Mouse (Mus musculus) NIH3T3 (cell line): Measurements from ENCODE around the gene Spin2f.
"Not testable (repeated sequence)": the region's sequence is repeated elsewhere in the genome, so short reads cannot be mapped to it uniquely, and the experiment has no call there.

Source experiments
- DNase-seq: peaks from one replicate; pipeline ENCODE4 v3.0.0-alpha.2; 2012; ENCODE audit warnings: low read depth

Spin2f gene

GRCm38 (mm10) chrX:31253594-31253993, at the start of gene Spin2f:
Gene Spin2f, plus strand, starts transcription at chrX:31253894.
- not testable (repeated sequence) for DNase-seq

- not testable (repeated sequence) for DNase-seq
Observed at GRCm38 (mm10) chrX:31212136-31212535, 41.6 kb upstream of the Spin2f start.

- not testable (repeated sequence) for DNase-seq
Observed at GRCm38 (mm10) chrX:31223536-31223935, 30.2 kb upstream of the Spin2f start.

- not testable (repeated sequence) for DNase-seq
Observed at GRCm38 (mm10) chrX:31235088-31235487, 18.6 kb upstream of the Spin2f start.

- not testable (repeated sequence) for DNase-seq
Observed at GRCm38 (mm10) chrX:31241754-31242153, 11.9 kb upstream of the Spin2f start.
